Mouse (Mus musculus): ENCODE data around the gene Tbc1d22a. TPM values are rescaled to one million over a fixed set of nuclear protein-coding genes. Genes with fewer than 3 reads are reported as not detected.

Gene Tbc1d22a
- total RNA-seq, 2 experiments from 2014 or later, result 17.9 to 19.3 TPM

- intact Hi-C loops (cut with DNase I), result no loop called here
- DNase-seq, result peak; percentile 94
These were observed 17.7 kb downstream of the Tbc1d22a start for GRCm38 (mm10) chr15:86231831-86232512.

GRCm38 (mm10) chr15:86234001-86234400 lies 19.7 kb downstream of the Tbc1d22a start:
- no peak for DNase-seq
- intact Hi-C loops (cut with DNase I), result no loop called here

DNA sequence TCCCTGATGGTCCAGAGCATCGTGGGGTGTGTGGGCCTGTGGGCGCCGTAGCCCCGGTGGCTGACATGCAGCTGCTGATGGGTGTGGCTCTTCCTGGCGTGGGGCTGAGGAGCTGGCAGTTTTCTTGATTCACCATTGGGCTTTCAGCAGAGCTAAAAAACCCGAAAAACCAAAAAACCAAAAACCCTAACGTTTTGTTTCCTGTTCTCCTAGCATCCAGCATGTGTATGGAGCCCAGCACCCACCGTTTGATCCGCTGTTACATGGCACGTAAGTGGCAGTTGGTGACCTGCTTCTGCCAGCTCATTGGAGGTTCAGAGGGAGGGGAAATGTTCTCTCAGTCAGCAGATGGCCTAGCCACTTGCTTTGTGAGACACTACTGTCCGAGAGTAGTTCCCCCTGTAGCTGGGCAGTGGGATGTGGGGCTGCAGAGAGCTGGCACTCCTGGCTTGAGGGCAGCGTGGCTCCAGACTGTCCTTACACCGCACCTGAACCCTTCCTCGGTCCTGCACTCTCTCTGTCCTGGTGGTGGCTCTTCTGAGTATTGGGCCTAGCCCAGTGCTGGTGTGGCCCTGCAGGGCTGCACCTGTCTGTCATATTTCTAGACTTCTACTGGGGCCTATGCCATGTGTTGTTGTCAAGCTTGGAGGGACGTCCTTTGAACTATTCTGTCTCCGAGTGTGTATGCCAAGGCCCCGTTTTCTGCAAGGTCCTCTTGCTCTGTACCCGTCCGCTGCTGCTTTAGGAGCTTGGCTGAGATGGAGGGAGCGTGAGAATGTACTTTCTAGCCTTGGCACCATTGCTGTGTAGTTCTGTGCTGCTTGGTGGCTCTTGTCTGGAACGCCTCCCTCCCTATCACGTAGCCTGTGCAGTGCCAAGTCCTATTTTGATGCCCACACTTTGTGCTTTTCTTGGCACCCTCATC lies 20.5 kb downstream of the Tbc1d22a start:
- intact Hi-C loops (cut with DNase I), result no loop called here
- no peak for DNase-seq

- DNase-seq, result peak; percentile 64
- intact Hi-C loops (cut with DNase I), result no loop called here
These were observed 22.0 kb downstream of the Tbc1d22a start for GRCm38 (mm10) chr15:86236252-86236651.

DNA sequence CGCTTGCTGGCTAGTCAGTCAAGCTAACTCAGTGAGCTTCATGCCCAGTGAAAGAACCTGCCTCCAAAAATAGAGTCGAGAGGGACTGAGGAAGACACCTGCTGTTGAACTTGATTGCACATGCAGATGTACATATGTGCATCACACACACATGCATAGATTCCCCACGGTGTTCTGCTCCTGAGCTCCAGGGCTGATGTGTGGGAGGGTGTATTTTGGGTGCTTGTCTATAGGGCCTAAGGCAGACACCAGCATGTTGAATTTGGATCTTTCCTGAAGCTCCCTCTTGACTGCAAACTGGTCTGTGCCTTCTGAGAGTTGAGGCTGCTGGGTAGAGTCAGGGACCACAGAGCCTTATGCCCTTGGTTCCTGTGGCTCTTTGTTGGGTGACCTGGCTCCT lies 23.8 kb downstream of the Tbc1d22a start:
- no peak for DNase-seq
- intact Hi-C loops (cut with DNase I), result no loop called here

- intact Hi-C loops (cut with DNase I), result no loop called here
- no peak for DNase-seq
These were observed 24.8 kb downstream of the Tbc1d22a start for GRCm38 (mm10) chr15:86239068-86239467.

DNA sequence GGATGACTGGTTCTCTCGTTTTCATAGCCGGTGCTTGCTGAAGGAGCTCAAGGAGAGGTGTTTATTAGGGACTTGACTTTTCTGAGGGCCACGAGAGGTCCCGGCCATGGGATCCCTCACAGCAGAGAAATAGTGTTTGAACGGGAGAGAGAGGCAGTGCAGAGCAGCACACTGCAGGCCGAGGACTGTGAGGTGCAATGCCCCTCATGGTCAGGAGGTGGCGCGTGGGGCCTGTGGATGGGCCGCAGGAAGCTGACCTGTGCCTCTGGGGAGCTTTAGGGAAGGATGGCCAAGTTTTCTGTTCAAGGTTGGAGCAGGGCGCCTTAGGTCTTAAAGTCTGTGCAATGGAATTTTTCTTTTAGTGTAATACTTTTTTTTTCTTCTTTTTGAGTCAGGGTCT lies 25.5 kb downstream of the Tbc1d22a start:
- peak; percentile 77 for DNase-seq
- intact Hi-C loops (cut with DNase I), result loop anchor here (10.0 kb wide), 1 partner anchor 1305 kb away; the partner anchor contains the start of gene Fam19a5

DNA sequence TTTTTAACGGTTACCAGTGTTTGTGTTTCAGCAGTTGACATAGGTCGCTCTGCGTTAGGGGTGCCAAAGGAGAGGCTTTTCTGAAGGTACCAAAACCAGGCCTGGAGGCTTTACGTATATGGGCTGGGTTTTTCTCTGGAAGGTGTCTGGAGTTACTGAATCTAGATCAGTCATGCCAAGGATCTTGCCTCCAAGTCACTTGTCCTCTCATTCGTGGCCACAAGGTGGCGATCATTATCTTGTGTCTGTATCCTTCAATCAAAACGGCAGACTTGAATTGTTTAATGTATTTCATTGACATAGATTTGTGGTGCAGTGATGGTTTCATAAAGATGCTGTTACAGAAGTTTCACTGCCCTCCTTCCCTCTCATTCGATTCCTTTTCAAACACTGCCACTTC lies 29.4 kb downstream of the Tbc1d22a start:
- intact Hi-C loops (cut with DNase I), result loop anchor here (10.0 kb wide), 1 partner anchor 1301 kb away; the partner anchor contains the start of gene Fam19a5

DNA sequence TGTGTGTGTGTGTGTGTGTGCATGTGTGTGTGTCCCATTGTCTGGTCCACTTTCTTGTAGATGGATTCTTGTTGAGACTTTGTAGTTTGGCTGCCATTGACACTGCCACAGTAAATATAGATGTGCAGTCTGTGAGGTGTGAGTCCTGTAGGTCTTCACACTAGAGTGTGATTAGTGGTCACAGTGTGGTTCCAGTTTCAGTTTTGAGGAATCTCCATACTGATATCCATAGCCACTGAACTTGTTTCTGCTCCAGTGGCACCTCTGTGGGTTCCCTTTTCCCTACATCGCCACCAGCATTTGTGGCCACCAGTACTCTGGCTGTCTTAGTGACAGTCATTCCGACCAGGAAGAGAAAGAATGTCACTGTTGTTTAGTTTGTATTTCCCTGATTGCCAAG lies 30.1 kb downstream of the Tbc1d22a start:
- DNase-seq, result no peak
- intact Hi-C loops (cut with DNase I), result loop anchor here (10.0 kb wide), 1 partner anchor 1300 kb away; the partner anchor contains the start of gene Fam19a5

More for the DNA sequence above, 29.4 kb downstream of the Tbc1d22a start:
- peak; percentile 76 for DNase-seq

DNA sequence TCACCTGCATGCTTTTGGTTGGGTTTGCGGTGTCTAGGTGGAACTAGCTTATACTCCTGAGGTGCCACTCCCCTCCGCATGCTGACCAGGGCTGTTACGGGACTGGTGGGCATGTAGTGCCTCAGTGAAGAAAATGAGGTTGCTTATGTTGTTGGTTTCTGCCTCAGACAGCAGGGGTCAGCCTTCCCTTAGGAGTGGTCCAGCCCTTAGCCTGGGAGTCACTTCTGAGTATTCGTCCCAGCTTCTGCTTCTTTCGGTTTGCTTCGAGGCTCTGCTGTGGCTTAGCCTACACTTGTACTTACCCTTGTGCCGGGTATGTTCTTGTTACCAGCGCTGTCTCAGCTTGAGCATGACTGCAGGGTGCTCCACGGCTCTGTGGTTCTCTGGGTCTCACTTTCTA lies 36.0 kb downstream of the Tbc1d22a start:
- intact Hi-C loops (cut with DNase I), result no loop called here
- peak; percentile 75 for DNase-seq

DNA sequence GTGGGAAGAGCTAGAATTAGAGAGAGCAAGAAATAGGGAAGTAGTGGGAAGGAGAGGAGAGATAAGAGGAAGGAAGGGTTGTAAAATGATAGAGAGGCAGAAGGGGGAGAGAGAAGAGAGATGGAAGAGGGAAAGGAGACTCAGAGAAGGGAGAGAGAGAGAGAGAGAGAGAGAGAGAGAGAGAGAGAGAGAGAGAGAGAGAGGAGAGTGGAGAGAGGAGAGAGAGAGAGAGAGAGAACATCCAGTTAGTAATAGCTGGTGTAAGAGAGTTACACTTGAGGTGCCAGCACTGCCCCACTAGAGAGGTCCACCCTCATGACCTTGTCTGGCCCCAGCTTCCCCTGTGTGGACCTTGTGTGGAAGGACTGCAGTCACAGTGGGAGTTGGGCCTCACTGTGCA lies 37.9 kb downstream of the Tbc1d22a start:
- intact Hi-C loops (cut with DNase I), result no loop called here

GRCm38 (mm10) chr15:86252684-86253083 lies 38.4 kb downstream of the Tbc1d22a start:
- intact Hi-C loops (cut with DNase I), result no loop called here
- no peak for DNase-seq

More for the DNA sequence above, 37.9 kb downstream of the Tbc1d22a start:
- DNase-seq, result no peak

GRCm38 (mm10) chr15:86253411-86253810 lies 39.2 kb downstream of the Tbc1d22a start:
- intact Hi-C loops (cut with DNase I), result no loop called here
- DNase-seq, result no peak

- peak; percentile 48 for DNase-seq
- intact Hi-C loops (cut with DNase I), result no loop called here
These were observed 41.9 kb downstream of the Tbc1d22a start for GRCm38 (mm10) chr15:86256201-86256600.

GRCm38 (mm10) chr15:86256728-86257179 lies 42.5 kb downstream of the Tbc1d22a start:
- peak; percentile 57 for DNase-seq
- intact Hi-C loops (cut with DNase I), result no loop called here

DNA sequence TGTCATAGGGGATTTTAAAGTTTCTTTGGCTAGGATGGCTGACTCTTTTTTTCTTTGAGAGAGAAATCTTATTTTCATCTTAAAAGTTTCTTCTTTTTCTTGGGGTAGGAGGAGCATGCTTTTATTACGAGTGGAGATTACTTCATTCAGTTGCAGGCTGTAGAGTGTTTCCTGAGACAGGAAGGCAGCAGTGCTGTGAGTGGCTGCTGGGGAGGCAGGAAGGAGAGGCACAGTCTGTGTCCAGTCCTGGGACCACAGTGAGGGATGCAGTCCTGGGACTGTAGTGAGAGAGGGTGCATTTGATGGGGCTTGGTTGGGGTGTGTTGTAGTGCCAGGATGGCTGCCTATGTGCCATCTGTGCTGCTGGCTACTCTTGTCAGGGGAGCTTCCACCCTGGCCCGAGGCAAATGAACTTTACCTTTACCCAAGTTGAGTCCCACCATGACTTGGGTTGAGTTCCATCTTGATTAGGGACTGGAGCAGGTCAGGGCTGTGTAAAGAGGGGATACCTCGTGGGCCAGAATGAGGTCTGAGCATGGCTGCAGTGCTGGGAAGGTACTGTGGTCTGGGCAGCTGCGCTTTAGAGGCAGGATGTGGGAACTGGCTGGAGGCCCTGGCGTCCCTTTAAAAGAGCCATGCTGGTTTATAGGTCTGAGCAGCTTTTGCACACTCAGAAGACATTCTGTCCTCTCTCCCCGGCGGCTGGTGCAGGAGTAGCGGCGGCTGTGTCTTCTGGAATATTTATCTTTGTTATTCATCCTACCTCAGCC lies 43.8 kb downstream of the Tbc1d22a start:
- DNase-seq, result no peak
- intact Hi-C loops (cut with DNase I), result no loop called here

DNA sequence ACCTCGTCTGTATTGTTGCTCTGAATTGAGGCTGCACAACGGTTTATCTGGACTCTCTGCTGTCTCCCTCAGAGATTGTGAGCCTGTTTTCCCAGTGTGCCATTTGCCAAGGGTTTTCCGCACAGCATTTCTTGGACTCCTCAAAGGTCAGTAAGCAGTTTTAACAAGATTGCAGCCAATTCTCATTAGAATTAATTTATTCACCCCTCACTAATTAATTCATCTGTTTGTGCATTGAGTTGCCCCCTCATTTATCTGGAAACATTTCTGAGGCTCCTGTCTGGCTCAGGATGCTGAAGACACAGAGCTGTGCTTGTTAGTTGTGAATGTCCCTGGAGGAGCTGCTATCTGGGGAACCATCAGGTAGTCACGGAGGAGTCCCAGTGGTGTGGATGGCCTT lies 45.0 kb downstream of the Tbc1d22a start:
- intact Hi-C loops (cut with DNase I), result no loop called here
- no peak for DNase-seq

- intact Hi-C loops (cut with DNase I), result no loop called here
- no peak for DNase-seq
These were observed 45.9 kb downstream of the Tbc1d22a start for GRCm38 (mm10) chr15:86260111-86260510.

- intact Hi-C loops (cut with DNase I), result no loop called here
- no peak for DNase-seq
These were observed 50.1 kb downstream of the Tbc1d22a start for GRCm38 (mm10) chr15:86264389-86264788.

DNA sequence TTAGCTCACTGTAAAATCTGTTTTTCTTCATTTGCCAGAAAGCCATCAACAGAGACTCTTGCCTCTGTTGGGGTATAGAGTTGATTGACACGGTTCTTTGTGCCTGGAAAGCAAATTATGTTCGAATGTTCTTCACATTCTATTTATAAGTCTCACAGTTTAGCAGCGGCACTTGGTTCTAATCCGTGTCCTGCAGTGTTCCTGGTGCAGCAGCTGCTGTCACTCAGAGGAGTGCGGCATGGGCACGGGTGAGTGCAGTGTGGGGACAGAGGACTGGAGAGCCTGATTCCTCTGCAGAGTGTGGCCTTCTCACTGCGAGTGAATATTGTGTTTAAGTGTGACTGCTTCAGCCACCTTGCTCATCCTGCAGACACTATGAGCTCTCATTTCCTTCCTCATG lies 50.5 kb downstream of the Tbc1d22a start:
- DNase-seq, result no peak
- intact Hi-C loops (cut with DNase I), result no loop called here

DNA sequence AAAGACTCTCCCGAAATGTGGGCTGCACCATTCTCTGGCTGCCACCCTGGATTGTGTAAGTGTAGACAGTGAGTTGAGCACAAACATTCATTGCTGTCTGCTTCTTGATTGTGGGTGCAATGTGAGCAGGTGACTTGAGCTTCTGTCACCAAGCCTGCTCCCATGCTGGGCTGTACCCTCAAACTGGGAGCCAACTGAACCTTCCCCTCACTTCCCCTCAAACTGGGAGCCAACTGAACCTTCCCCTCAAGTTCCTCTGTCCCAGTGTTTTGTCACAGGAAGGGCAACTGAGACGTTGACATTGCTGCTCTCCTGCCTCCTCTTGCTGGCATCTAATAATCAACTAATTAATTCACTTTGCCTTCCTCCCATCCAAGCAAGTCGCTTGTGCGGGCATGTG lies 52.7 kb downstream of the Tbc1d22a start:
- DNase-seq, result no peak
- intact Hi-C loops (cut with DNase I), result no loop called here

Data from left cerebral cortex, postnatal 4 days (tissue).